Mouse (Mus musculus) midbrain, embryonic 16.5 days (tissue): ENCODE results near the gene Fbxl15. TPM values are rescaled to one million over a fixed set of nuclear protein-coding genes. Genes with fewer than 3 reads are reported as not detected.

Experiments used
- ATAC-seq: fragments of 200-750 bp; cut with Nextera tagmentation; 2 replicates; pipeline ENCODE4 v1.8.0; 2017; ENCODE audit warnings: moderate TSS enrichment
- H3K27ac ChIP-seq: fragments of 300-500 bp; sonication (generic); 2 replicates; pipeline ENCODE4 v1.5.1; 2014; ENCODE audit warnings: mild to moderate bottlenecking, low read length, mixed read lengths
- H3K27me3 ChIP-seq: fragments of 300-500 bp; sonication (generic); 2 replicates; pipeline ENCODE4 v1.6.1; 2014; ENCODE audit warnings: low read depth, low read length, mixed read lengths; ENCODE audit not compliant: control insufficient read depth, insufficient read depth
- H3K36me3 ChIP-seq: fragments of 300-500 bp; sonication (generic); 2 replicates; pipeline ENCODE4 v1.6.1; 2014; ENCODE audit warnings: mild to moderate bottlenecking, low read length, moderate library complexity, mixed read lengths; ENCODE audit not compliant: control insufficient read depth, insufficient read depth
- H3K4me1 ChIP-seq: fragments of 300-500 bp; sonication (generic); 2 replicates; pipeline ENCODE4 v1.6.1; 2014; ENCODE audit warnings: mild to moderate bottlenecking, low read length, mixed read lengths; ENCODE audit not compliant: control insufficient read depth, insufficient read depth
- H3K4me2 ChIP-seq: fragments of 300-500 bp; sonication (generic); 2 replicates; pipeline ENCODE4 v1.6.1; 2014; ENCODE audit warnings: mild to moderate bottlenecking, low read length, mixed read lengths
- H3K4me3 ChIP-seq: fragments of 300-500 bp; sonication (generic); 2 replicates; pipeline ENCODE4 v1.5.1; 2014; ENCODE audit warnings: low read depth, mild to moderate bottlenecking, low read length, moderate library complexity, mixed read lengths
- H3K9ac ChIP-seq: fragments of 300-500 bp; sonication (generic); 2 replicates; pipeline ENCODE4 v1.6.1; 2014; ENCODE audit warnings: low read depth, low read length, mixed read lengths
- H3K9me3 ChIP-seq: fragments of 300-500 bp; sonication (generic); replicated peaks from 2 replicates; pipeline ENCODE4 v1.6.1; 2014; ENCODE audit warnings: mild to moderate bottlenecking, low read length, mixed read lengths; ENCODE audit not compliant: control insufficient read depth, poor library complexity, severe bottlenecking
- WGBS: fragments of 180-500 bp; shearing (Covaris S2); extraction: QIAGEN DNeasy Blood & Tissue Kit; methylation state at CpG from one replicate; pipeline ENCODE4 v1.1.7; 2014; 5-methylcytosine and 5-hydroxymethylcytosine counted together
- polyA plus RNA-seq: library from polyadenylated mRNA; unstranded; fragments of >200 nt; fragmentation: Nextera tagmentation; extraction: Ambion mirVana; gene quantifications from 2 replicates; pipeline ENCODE4 v1.2.1, GENCODE M21; 2015

The Fbxl15 gene
- polyA plus RNA-seq, 1 experiment from 2014 or later: 51.3 TPM

GRCm38 (mm10) chr19:46296938-46297337 is 31.0 kb upstream of the Fbxl15 start:
- 76% methylated on average over 4 of the region's 4 CpGs for WGBS
- no peaks in the 10 kb centered on the region for H3K36me3 ChIP-seq
- H3K9me3 ChIP-seq: no peaks in the 10 kb centered on the region
- no peaks in the 10 kb centered on the region for H3K27me3 ChIP-seq
- no peak overlapping the region for H3K9ac ChIP-seq
- no peak for ATAC-seq
- no peaks in the 10 kb centered on the region for H3K4me1 ChIP-seq
- H3K27ac ChIP-seq: no peak overlapping the region
- no peak overlapping the region for H3K4me3 ChIP-seq
- no peak overlapping the region for H3K4me2 ChIP-seq

DNA sequence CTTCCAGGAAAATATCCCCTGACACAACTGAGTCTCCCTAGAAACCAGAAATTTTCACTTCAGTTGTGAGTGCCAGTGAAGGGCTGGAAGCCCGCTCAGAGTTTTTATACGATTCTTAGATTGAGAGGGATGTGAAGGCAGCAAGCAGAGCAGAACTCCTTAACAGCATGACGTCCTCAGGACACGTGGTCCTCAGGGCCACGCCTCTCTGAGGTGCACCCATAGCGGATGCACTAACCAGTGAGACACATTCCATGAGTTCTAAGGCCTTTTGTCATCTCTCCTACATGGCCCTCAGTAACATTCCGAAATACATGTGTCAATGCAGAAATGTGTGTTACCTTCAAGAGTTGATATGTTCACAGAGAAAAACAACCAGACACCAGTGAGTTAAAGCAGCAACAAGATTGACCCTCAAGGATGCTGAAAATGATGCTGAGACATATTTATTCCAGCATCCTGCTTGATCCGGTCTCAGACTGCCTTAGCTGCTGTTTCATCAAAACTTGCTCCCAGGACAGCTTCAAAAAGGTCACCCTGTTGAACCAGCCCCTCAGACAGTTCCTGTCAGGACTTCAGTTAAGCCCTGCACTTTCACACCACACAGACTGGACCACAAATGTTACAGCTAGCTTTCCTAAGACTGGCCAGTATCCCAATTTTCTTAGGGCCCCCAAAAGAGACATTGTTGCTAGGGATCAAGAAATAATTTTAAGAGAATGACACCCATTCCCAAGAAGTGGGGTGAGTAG is 27.5 kb upstream of the Fbxl15 start:
- H3K4me3 ChIP-seq: no peak overlapping the region
- H3K27me3 ChIP-seq: peaks cover 13% of the 10 kb centered on the region; the same call in 1 of the 2 replicates
- peaks cover 13% of the 10 kb centered on the region for H3K4me1 ChIP-seq
- ATAC-seq: no peak
- H3K27ac ChIP-seq: no peak overlapping the region
- 38% methylated on average over 8 of the region's 8 CpGs for WGBS
- no peak overlapping the region for H3K4me2 ChIP-seq
- H3K9me3 ChIP-seq: no peaks in the 10 kb centered on the region
- H3K9ac ChIP-seq: no peak overlapping the region
- no peaks in the 10 kb centered on the region for H3K36me3 ChIP-seq

GRCm38 (mm10) chr19:46302551-46302950 is 25.4 kb upstream of the Fbxl15 start:
- WGBS: 86% methylated on average over 4 of the region's 4 CpGs
- ATAC-seq: no peak
- no peaks in the 10 kb centered on the region for H3K9me3 ChIP-seq
- no peak overlapping the region for H3K27ac ChIP-seq
- no peak overlapping the region for H3K4me2 ChIP-seq
- no peak overlapping the region for H3K4me3 ChIP-seq
- peaks cover 25% of the 10 kb centered on the region for H3K27me3 ChIP-seq
- H3K36me3 ChIP-seq: no peaks in the 10 kb centered on the region
- peaks cover 16% of the 10 kb centered on the region for H3K4me1 ChIP-seq
- H3K9ac ChIP-seq: no peak overlapping the region

DNA sequence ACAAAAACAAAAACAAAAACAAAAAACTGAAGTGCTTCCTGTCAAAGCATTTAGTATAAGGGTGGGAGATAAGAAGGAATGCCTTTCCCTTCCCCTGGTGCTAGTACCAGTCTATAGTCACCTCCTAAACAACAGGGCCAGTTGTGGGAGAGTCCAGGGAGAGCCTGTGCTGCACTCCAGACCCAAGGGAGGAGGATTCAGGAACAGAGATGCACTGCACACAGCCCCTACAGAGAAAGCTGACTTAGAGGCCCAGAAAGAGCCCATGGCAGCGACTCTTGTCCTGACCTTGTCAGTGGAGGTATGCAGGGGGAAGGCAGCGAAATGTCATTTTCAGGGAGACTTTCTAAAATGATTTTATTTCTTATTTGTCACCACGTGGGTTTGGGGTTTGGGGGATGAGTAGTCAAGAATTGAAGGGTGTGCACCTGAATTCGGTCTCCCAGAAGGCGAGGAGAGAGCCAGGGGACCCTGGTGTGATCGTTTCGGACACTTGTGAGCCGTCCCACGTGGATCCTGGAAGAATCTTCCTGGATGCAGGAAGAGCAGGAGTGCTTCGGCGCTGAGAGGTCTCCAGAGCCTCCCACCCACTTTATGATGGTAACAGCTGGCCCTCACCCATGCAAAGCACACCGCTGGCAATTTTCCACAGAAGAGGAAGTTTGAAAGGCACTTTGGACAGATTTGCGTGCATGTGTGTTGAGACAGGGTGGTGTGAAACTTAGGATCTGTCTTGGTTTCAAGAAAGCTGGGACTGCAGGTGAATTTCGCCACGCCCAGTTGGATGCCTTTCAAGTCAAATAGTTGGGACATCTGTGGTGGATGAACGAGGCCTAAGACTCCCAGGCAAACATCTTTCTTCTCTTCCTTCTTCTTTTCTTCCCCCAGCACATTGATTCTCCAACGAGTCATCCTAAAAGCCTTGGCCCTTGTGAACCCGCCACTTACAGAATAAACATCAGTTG is 24.5 kb upstream of the Fbxl15 start:
- Histone ChIP-seq H3K27me3 (peaks cover 29% of the 10 kb centered on the region), H3K4me3 (no peak overlapping the region; the same call in 1 of the 2 replicates), H3K4me2 (peak overlapping the region; percentile 80), H3K9me3 (no peaks in the 10 kb centered on the region), H3K4me1 (peaks cover 17% of the 10 kb centered on the region), H3K9ac (no peak overlapping the region), H3K27ac (no peak overlapping the region), H3K36me3 (no peaks in the 10 kb centered on the region)
- WGBS: 59% methylated on average over 18 of the region's 18 CpGs
- no peak for ATAC-seq

DNA sequence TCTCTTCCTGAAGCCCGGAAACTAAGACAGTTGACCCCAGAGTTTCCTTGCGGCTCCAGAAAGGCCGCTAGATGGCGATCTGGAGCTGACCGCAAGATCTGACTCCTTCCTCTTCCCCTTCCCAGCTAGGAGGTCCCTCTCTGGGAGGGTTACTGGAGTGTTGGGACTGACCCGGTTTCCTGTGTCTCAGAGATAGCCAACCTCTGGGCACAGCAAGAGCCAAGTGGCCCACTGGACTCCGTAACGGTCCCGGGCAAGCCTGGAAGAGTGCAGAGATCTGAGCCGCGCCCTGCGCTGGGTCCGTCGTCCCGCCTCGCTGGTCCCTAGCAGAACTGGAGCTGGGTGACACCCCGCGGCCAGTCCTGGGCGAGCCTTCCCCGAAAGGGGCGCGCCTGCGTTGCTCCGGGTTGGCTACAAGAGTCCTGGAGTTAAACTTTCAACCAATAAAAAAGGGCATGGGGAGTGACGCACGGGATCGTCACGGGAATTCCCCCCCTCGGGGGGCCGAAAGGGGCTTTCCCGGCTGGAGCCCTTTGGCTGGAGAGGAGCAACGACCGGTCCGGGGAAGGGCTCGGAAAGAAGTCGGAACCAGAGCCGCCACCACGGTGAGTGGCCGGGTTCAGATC is 23.7 kb upstream of the Fbxl15 start, which contains the start of gene Nfkb2:
TSS of gene Nfkb2 (plus strand) at position 105 of the 626 bp plus-strand sequence.
- Histone ChIP-seq H3K9ac (peak within 1 kb of the TSS; percentile 54), H3K27me3 (peaks cover 29% of the 10 kb centered on the region), H3K4me3 (peak within 1 kb of the TSS; percentile 45), H3K27ac (no peak within 1 kb of the TSS), H3K4me2 (peak within 1 kb of the TSS; percentile 80), H3K9me3 (no peaks in the 10 kb centered on the region), H3K36me3 (no peaks in the 10 kb centered on the region), H3K4me1 (peaks cover 22% of the 10 kb centered on the region)
- WGBS: under 1% methylated on average over 39 of the region's 39 CpGs
- ATAC-seq: peak; percentile 76

GRCm38 (mm10) chr19:46304908-46305333 is 23.1 kb upstream of the Fbxl15 start:
- Histone ChIP-seq H3K4me2 (peak overlapping the region; percentile 80), H3K9ac (peak overlapping the region; percentile 54), H3K27ac (no peak overlapping the region), H3K9me3 (no peaks in the 10 kb centered on the region), H3K4me3 (peak overlapping the region; percentile 45), H3K4me1 (peaks cover 22% of the 10 kb centered on the region), H3K36me3 (no peaks in the 10 kb centered on the region), H3K27me3 (peaks cover 29% of the 10 kb centered on the region)
- WGBS: under 1% methylated on average over 34 of the region's 34 CpGs
- ATAC-seq: 0 out of 2 replicates have a peak, but pooled peaks have one; percentile 22

DNA sequence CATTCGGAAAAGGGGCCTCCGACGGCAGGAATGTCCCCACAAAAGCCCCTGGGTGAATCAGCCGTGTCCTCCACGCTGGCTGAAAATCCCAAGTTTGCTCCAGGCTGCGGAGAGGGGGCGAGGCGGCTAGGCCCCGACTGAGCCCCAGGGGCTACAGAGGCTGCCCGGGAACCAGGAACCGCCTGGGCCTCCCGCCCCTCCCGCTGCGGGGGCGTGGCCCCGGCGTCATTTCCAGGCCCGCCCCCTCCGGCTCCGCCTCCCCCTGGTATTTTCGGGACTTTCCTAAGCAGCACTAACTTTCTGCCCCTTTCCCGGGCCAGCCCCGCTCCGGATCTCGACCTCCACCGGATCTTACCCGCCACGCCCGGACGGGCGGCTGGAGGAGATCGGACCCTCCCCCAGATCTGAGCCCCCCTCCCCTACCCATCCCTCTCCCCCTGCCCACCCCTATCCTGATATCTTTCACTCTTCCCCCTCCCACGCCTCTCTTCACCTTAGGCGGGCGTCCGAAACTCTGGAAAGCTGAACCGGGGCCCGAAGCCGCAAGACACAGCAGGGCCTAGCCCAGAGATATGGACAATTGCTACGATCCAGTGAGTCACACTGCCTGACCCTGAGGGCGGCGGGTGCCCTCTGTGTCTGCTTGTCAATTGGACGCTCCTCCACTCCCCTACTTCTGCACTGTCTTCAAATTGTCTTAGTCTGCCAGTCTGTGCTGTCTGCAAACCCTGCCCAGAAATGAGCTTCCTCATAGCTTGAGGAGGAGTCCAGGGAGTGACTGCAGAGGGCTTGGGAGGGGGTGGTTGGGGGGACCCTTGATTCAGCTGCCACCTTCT is 22.3 kb upstream of the Fbxl15 start:
- no peak; the same call in 1 of the 2 replicates for ATAC-seq
- peaks cover 22% of the 10 kb centered on the region for H3K4me1 ChIP-seq
- peak overlapping the region; percentile 80 for H3K4me2 ChIP-seq
- H3K27ac ChIP-seq: no peak overlapping the region
- no peaks in the 10 kb centered on the region for H3K36me3 ChIP-seq
- under 1% methylated on average over 43 of the region's 43 CpGs for WGBS
- H3K9me3 ChIP-seq: no peaks in the 10 kb centered on the region
- H3K9ac ChIP-seq: peak overlapping the region; percentile 54
- peaks cover 29% of the 10 kb centered on the region for H3K27me3 ChIP-seq
- peak overlapping the region; percentile 45 for H3K4me3 ChIP-seq

GRCm38 (mm10) chr19:46306268-46306610 is 21.7 kb upstream of the Fbxl15 start:
- 61% methylated on average over 5 of the region's 5 CpGs for WGBS
- ATAC-seq: no peak
- peak overlapping the region; percentile 80 for H3K4me2 ChIP-seq
- no peaks in the 10 kb centered on the region; the same call in 1 of the 2 replicates for H3K36me3 ChIP-seq
- peaks cover 29% of the 10 kb centered on the region for H3K27me3 ChIP-seq
- no peak overlapping the region for H3K27ac ChIP-seq
- H3K9me3 ChIP-seq: no peaks in the 10 kb centered on the region
- H3K9ac ChIP-seq: no peak overlapping the region
- H3K4me1 ChIP-seq: peaks cover 22% of the 10 kb centered on the region
- H3K4me3 ChIP-seq: no peak overlapping the region
